Mouse (Mus musculus) limb, embryonic 11.5 days (tissue): ENCODE results near the gene Socs3. TPM values are rescaled to one million over a fixed set of nuclear protein-coding genes. Genes with fewer than 3 reads are reported as not detected.

Experiments
- ATAC-seq: fragments of 200-750 bp; cut with Nextera tagmentation; 2 replicates; pipeline ENCODE4 v1.8.0; 2017; ENCODE audit warnings: low read depth; ENCODE audit not compliant: insufficient number of reproducible peaks, low FRiP score, low TSS enrichment
- DNase-seq: peaks from one replicate; pipeline ENCODE4 v3.0.0-alpha.2; 2015; ENCODE audit warnings: low spot score
- H3K27ac ChIP-seq: fragments of 300-500 bp; sonication (generic); replicated peaks from 2 replicates; pipeline ENCODE4 v1.5.1; 2014; ENCODE audit warnings: low read depth, mild to moderate bottlenecking, low read length
- H3K27me3 ChIP-seq: fragments of 300-500 bp; sonication (generic); 2 replicates; pipeline ENCODE4 v1.6.1; 2014; ENCODE audit warnings: mild to moderate bottlenecking, low read length, mixed read lengths; ENCODE audit not compliant: control insufficient read depth, insufficient read depth
- H3K36me3 ChIP-seq: fragments of 300-500 bp; sonication (generic); 2 replicates; pipeline ENCODE4 v1.6.1; 2014; ENCODE audit warnings: mild to moderate bottlenecking, low read length, moderate library complexity, mixed read lengths; ENCODE audit not compliant: control insufficient read depth, insufficient read depth
- H3K4me1 ChIP-seq: fragments of 300-500 bp; sonication (generic); 2 replicates; pipeline ENCODE4 v1.6.1; 2014; ENCODE audit warnings: low read length, mixed read lengths; ENCODE audit not compliant: control insufficient read depth, insufficient read depth
- H3K4me2 ChIP-seq: fragments of 300-500 bp; sonication (generic); 2 replicates; pipeline ENCODE4 v1.6.1; 2014; ENCODE audit warnings: low read depth, mild to moderate bottlenecking, moderate library complexity; ENCODE audit not compliant: severe bottlenecking
- H3K4me3 ChIP-seq: fragments of 300-500 bp; sonication (generic); 2 replicates; pipeline ENCODE4 v1.5.1; 2014; ENCODE audit warnings: low read depth, low read length
- H3K9ac ChIP-seq: fragments of 300-500 bp; sonication (generic); 2 replicates; pipeline ENCODE4 v1.6.1; 2014; ENCODE audit warnings: mild to moderate bottlenecking, low read length
- H3K9me3 ChIP-seq: fragments of 300-500 bp; sonication (generic); 2 replicates; pipeline ENCODE4 v1.6.1; 2016; ENCODE audit warnings: low read length; ENCODE audit not compliant: control insufficient read depth
- WGBS: fragments of 180-500 bp; shearing (Covaris S2); extraction: QIAGEN DNeasy Blood & Tissue Kit; methylation state at CpG from one replicate; pipeline ENCODE4 v1.1.7; 2014; 5-methylcytosine and 5-hydroxymethylcytosine counted together
- microRNA-seq: library from miRNA; unstranded; fragments of <30 nt; microRNA quantifications from one replicate; pipeline ENCODE4, GENCODE M21; 2016
- polyA plus RNA-seq: library from polyadenylated mRNA; unstranded; fragments of >200 nt; fragmentation: Nextera tagmentation; extraction: Ambion mirVana; gene quantifications from 2 replicates; pipeline ENCODE4 v1.2.1, GENCODE M21; 2014

Gene Socs3
- polyA plus RNA-seq, 1 experiment from 2014 or later, result 5.4 TPM

GRCm38 (mm10) chr11:117923279-117923678, 46.6 kb downstream of the Socs3 start:
- H3K4me1 ChIP-seq, result no peaks in the 10 kb centered on the region
- no peak overlapping the region for H3K4me3 ChIP-seq
- no peaks in the 10 kb centered on the region for H3K36me3 ChIP-seq
- WGBS, result 87% methylated on average over 11 of the region's 11 CpGs
- H3K9ac ChIP-seq, result no peak overlapping the region
- H3K27me3 ChIP-seq, result no peaks in the 10 kb centered on the region
- DNase-seq (no peak), ATAC-seq (no peak)
- H3K9me3 ChIP-seq, result no peaks in the 10 kb centered on the region
- H3K27ac ChIP-seq, result no peak overlapping the region
- H3K4me2 ChIP-seq, result no peak overlapping the region

GRCm38 (mm10) chr11:117919211-117919610, 50.6 kb downstream of the Socs3 start:
- Histone ChIP-seq H3K9me3 (no peaks in the 10 kb centered on the region), H3K4me3 (no peak overlapping the region), H3K27me3 (no peaks in the 10 kb centered on the region), H3K4me1 (no peaks in the 10 kb centered on the region), H3K4me2 (no peak overlapping the region), H3K27ac (no peak overlapping the region), H3K9ac (no peak overlapping the region), H3K36me3 (no peaks in the 10 kb centered on the region)
- WGBS, result 15% methylated on average over 5 of the region's 5 CpGs
- DNase-seq (no peak), ATAC-seq (no peak)

GRCm38 (mm10) chr11:117918541-117918940, 51.3 kb downstream of the Socs3 start:
- 82% methylated on average over 11 of the region's 11 CpGs for whole genome bisulfite sequencing
- Histone ChIP-seq H3K4me1 (no peaks in the 10 kb centered on the region), H3K4me2 (no peak overlapping the region), H3K27me3 (no peaks in the 10 kb centered on the region), H3K36me3 (no peaks in the 10 kb centered on the region), H3K27ac (no peak overlapping the region), H3K9me3 (no peaks in the 10 kb centered on the region), H3K9ac (no peak overlapping the region), H3K4me3 (no peak overlapping the region)
- no peak for DNase-seq
- no peak for ATAC-seq

Small RNAs within 50 kb of the gene (microRNA-seq; reads per million reads assigned to microRNA genes)
- gene Mir6933, result not detected

Other genes with a start within 250 kb of the Socs3 start
- gene Tmc8, start 188.0 kb downstream of the Socs3 start, polyA plus RNA-seq, result 0.60 and 0.87 TPM in 2 replicates
- 13.5 and 19.3 TPM in 2 replicates for gene Tmc6, start 187.8 kb downstream of the Socs3 start, polyA plus RNA-seq
- 0.71 and 0.83 TPM in 2 replicates for gene 6030468B19Rik, start 172.4 kb downstream of the Socs3 start, polyA plus RNA-seq
- gene Gm20708, start 160.4 kb downstream of the Socs3 start, polyA plus RNA-seq, result 0.16 TPM in 1 of 2 replicates, not detected in the other
- gene Syngr2, start 160.4 kb downstream of the Socs3 start, polyA plus RNA-seq, result 30.1 and 33.2 TPM in 2 replicates
- 3.1 and 3.2 TPM in 2 replicates for gene Afmid, start 144.1 kb downstream of the Socs3 start, polyA plus RNA-seq
- gene Tk1, start 144.0 kb downstream of the Socs3 start, polyA plus RNA-seq, result 126 and 138 TPM in 2 replicates
- gene Birc5, start 120.8 kb downstream of the Socs3 start, polyA plus RNA-seq, result 400 and 435 TPM in 2 replicates
- gene Tmem235, start 109.3 kb downstream of the Socs3 start, polyA plus RNA-seq, result not detected in 2 replicates
- 1.4 and 1.5 TPM in 2 replicates for gene Tha1, start 96.6 kb downstream of the Socs3 start, polyA plus RNA-seq
- gene Pgs1, start 16.2 kb upstream of the Socs3 start, polyA plus RNA-seq, result 38.4 and 39.3 TPM in 2 replicates
- gene Dnah17, start 160.6 kb upstream of the Socs3 start, polyA plus RNA-seq, result 0.11 TPM in 2 replicates